Mouse (Mus musculus) lung, adult 2 months (tissue): ENCODE measurements at regions not wholly inside any gene's neighbourhood (a gene's known extent, or its start where the extent isn't known, plus 50 kb on each side); places are given as distances from the start of the nearest gene placed in this dataset.

Source experiments
- CTCF ChIP-seq: fragments of 200-500 bp; IDR thresholded peaks from 2 replicates; pipeline ENCODE4 v1.5.1; 2011; ENCODE audit warnings: mild to moderate bottlenecking, low read length, control low read depth; ENCODE audit not compliant: insufficient read depth
- POLR2A ChIP-seq: fragments of 200-500 bp; IDR thresholded peaks from 2 replicates; pipeline ENCODE4 v1.6.1; 2011; ENCODE audit warnings: low read depth, mild to moderate bottlenecking, control low read depth, low read length, borderline replicate concordance; ENCODE audit errors: extremely low read depth

- TF ChIP-seq POLR2A (no peak), CTCF (no peak)
Measured at GRCm38 (mm10) chr14:25318909-25319308, 140.1 kb upstream of the Zmiz1 start.
